Mouse (Mus musculus) spleen, adult 2 months (tissue): ENCODE data around the gene Trpv1.

ENCODE experiments used
- CTCF ChIP-seq: fragments of 200-500 bp; IDR thresholded peaks from 2 replicates; pipeline ENCODE4 v1.5.1; 2011; ENCODE audit warnings: mild to moderate bottlenecking, inconsistent platforms; ENCODE audit not compliant: insufficient read depth, insufficient read length, insufficient replicate concordance; ENCODE audit errors: extremely low read depth
- POLR2A ChIP-seq: fragments of 200-500 bp; IDR thresholded peaks from 2 replicates; pipeline ENCODE4 v1.6.1; 2011; ENCODE audit warnings: low read depth, low read length, inconsistent platforms

GRCm38 (mm10) chr11:73261385-73261784 is 27.3 kb downstream of the Trpv1 start:
- TF ChIP-seq CTCF (no peak), POLR2A (no peak)
